Mouse (Mus musculus) megakaryocyte-erythroid progenitor cell, adult 5-6 weeks (primary cell): Measurements from ENCODE around the gene Cbx2. TPM values are rescaled to one million over a fixed set of nuclear protein-coding genes. Genes with fewer than 3 reads are reported as not detected.

Experiments
- ATAC-seq: replicated peaks from 2 replicates; pipeline ENCODE4 v1.8.0; 2016; ENCODE audit warnings: mild to moderate bottlenecking, inconsistent platforms; ENCODE audit not compliant: severe bottlenecking, poor library complexity, low FRiP score, low TSS enrichment
- total RNA-seq, 2 experiments: library from RNA; stranded (forward) in 1 of 2; stranded (reverse) in 1 of 2; fragments of 200-1000, 215-1000 nt in 1 of 2; fragments of >200 nt in 1 of 2; fragmentation: Nextera tagmentation in 1 of 2; gene quantifications; 2 replicates each; pipeline ENCODE4 v1.2.3; 2014 to 2017

The Cbx2 gene
- total RNA-seq, 2 experiments from 2014 or later = 6.2 to 10.4 TPM

DNA sequence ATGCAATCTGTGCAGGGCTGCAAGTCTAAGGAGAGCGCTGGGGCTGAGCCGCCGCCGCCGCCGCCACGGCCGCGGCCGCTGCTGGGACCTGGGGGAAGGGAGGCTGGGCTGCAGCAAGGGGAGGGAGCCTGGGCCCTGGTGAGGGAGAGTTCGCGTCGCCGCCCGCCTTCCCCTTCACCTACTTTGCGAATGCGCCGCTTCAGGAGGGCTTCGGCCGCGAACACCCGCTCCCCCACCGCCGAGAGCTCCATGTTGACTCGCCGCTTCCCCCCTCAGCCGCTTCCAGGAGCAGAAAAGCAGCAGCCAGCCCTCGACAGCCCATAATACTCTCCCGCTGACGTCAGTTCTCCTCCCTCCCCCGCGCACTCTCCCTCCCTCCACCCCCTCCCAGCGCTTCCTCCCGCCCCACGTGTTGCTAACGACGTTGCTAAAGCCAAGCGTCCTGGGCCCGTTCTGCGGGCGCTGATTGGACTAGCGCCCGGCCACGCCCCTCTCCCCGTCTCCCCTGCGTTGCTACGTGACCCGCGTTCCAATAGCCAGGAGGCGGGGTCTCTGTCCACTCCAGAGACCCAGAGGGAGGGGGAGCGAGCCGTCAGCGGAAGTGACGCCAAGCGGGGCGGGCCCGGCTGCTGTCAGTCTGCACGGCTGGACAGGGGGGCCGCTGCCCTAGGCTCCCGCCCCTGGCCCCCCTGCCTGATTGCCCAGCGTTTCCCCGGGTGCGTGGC is 18.0 kb downstream of the Cbx2 start, which contains the start of gene Cbx8:
Gene Cbx8, minus strand, starts transcription at position 370 of the 725 bp plus-strand sequence.
- ATAC-seq = peak; percentile 92

DNA sequence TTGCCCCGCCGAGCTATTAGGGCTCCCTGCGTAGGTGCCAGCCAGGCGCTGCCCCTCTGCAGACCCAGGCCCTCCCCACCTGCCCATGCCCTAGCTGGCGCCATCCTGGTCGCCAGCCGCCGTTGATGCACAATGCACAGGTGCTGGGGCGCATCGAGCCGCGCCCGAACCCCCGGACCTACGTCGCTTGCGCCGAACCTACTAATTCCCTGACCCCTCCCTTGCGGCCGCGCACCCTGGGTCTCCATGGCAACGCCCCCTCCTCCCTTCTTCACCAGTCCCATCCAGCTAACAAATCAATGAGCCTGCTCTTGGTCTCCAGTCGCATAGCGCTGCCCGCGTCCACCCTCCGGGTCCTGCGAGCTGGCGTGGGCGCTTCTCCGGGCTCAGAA is 18.6 kb downstream of the Cbx2 start:
- ATAC-seq = peak; percentile 9; the same call in 1 of the 2 replicates

DNA sequence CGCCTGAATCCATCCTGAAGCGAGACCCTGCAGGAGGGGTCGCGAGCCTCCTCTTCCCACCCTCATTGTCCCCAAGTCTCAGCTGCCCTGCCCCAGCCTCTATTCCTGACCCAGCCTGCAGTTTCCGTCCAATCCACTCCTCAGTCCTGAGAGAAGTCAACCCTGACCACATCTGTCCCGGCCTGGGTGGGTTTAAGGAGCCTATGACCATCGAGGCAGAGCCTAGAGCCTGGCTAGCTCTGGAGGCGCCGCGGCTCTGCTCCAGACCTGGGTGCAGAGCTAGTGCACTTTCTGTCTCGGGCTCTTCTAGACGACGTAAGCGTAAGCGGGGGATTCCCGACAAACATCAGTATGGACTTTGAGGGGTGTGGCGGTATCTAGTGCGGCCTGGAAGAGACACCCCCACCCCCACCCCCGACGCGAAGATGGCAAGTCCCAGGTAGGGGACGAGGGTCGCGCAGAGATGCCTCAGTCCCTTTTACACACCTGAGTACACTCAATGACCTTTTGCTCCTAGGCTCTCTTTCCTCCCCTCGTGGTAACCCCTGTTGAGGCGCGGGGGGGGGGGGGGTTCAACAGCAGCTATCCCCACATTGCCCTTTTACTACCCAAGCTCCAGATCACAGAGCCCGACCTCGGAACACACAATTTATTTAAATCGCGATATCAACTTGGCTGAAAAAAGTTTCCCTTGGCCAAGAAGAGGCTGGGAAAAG is 19.1 kb downstream of the Cbx2 start:
- no peak for ATAC-seq

DNA sequence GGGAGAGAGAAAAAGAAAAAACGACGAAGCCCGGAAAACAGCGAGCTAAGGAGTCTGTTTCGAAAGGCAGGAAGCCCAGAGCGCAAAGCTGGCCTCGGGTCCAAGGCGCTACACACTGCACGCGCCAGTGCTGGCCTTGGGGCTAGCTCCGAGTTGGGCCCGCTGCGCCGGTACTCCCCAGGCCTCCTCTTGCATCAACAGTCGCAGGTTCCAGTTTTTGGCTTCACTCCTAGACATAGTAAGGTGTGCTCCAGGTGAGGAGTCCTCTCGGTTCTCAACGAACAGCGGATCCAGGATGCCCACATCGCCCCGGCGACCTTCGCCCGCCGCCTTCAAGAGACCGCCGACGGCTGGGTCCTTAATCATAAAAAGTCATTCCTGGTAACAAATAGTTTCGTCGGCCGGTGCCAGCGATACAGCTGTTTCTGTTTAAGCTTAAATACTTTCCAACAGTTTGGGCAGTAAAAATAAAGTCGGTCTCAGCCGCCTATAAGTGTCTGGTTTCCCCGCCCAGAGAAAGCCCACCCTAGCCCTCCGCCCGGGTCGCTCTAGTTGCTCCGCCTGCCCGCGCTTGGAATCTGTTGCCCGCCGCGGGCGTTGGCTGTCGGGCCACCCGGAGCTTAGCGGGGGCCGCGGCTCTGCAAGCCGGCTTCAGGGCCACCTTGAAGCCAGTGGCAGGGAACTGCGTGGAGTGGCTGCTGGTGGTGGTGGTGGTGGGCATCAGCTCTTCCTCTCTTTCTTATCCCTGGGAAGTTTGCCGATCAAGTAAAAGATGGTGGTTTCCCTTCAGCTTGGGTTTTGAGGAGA is 19.9 kb downstream of the Cbx2 start:
- no peak for ATAC-seq

GRCm38 (mm10) chr11:119043273-119043540 is 20.4 kb downstream of the Cbx2 start:
- no peak for ATAC-seq

DNA sequence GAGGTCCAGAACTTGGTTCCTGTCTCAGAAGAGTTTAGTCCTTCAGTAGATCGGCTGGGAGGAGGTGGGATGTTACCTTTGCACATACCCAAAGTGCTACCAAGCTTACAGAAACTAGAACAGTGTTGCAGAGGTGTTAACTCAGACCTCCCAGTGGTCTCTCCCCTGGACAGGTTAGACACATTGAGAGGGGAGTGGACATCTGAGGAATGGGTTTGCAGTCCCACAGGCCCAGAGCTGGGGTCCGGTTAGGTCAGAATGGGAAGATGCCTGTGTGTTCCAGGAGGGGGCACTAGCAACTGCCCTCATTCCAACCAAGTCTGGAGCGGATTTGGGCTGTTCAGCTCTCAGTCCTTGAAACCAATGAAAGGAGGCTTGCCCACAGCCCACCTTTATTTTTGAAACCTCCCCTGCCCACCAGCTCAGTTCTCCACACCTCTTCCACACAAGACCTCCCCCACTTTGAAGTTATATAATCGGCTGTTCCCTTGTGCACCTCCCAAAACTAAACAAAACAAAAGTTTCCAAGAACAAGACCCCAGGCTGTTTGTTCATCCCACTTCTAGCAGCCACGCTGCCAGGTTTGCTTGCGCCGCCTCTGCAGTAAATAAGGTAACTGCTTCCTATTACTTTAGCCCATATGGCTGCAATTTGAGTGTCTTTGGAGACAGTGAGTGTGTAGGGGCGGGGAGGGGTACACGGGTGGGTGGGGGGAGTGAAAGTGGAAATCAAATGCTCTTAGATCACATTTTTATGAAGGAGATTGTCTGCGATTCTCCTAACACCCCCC is 21.2 kb downstream of the Cbx2 start:
- ATAC-seq = no peak

DNA sequence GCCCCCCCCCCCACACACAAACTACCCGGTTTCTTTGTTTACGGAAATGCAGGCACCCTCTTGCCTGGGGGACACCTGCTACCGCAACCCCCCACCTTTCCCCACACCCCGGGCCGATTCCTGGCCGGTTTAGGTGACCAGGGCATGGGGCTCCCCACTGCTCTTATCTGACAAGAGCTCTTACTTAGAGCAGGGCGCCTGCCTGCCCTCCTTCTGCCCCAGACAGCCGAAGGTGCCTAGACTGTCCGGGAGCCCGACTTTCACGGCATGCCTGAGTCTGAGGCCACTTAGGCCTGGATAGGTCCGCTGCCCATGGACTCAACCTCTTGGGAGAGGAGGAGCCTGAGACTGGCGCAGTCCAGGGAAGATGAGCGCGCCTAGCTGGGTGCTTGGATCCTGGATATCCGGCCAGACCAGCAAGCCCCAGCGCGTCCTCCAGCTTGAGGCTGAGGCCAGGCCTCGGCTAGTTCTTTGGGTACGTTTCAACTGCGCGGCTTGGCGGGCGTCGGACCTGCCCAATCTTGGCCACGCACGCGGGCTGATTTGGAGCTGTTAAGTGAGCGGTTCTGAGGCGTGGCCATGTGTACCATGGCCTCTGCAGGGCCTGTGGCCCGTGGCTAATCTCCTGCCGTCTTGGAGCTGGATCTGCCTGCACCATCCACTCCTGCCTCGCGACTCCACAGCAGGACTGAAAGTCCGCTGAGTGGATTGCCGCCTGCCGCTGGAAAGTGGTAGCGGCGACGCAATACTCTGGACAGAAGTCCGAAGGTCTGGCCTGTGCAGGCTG is 22.0 kb downstream of the Cbx2 start:
- no peak for ATAC-seq

- no peak for ATAC-seq
Measured at GRCm38 (mm10) chr11:119046601-119047245, 24.0 kb downstream of the Cbx2 start.

GRCm38 (mm10) chr11:119047261-119048132 is 24.7 kb downstream of the Cbx2 start:
- no peak for ATAC-seq

DNA sequence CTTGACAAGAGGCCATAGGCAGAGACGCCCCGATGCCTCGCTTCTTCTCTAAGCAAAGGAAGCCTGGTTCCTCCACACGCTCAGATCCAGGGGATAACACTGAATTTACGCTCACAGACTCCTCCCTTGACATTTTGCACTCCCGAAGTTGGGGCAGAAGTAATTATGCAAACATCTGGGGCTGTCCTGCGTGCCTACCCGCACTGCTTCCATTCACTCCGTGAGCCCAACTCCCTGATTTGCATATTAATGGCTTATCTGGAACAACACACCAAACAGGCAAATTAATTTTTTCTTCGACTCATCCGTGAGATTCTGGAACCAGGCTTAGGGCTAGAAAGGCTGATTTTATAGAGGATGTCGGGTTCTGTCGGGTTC is 25.4 kb downstream of the Cbx2 start:
- ATAC-seq = 0 out of 2 replicates have a peak, but pooled peaks have one; percentile 23

GRCm38 (mm10) chr11:119050361-119050760 is 27.6 kb downstream of the Cbx2 start:
- no peak for ATAC-seq

- no peak for ATAC-seq
Measured at GRCm38 (mm10) chr11:119051426-119051825, 28.7 kb downstream of the Cbx2 start.

DNA sequence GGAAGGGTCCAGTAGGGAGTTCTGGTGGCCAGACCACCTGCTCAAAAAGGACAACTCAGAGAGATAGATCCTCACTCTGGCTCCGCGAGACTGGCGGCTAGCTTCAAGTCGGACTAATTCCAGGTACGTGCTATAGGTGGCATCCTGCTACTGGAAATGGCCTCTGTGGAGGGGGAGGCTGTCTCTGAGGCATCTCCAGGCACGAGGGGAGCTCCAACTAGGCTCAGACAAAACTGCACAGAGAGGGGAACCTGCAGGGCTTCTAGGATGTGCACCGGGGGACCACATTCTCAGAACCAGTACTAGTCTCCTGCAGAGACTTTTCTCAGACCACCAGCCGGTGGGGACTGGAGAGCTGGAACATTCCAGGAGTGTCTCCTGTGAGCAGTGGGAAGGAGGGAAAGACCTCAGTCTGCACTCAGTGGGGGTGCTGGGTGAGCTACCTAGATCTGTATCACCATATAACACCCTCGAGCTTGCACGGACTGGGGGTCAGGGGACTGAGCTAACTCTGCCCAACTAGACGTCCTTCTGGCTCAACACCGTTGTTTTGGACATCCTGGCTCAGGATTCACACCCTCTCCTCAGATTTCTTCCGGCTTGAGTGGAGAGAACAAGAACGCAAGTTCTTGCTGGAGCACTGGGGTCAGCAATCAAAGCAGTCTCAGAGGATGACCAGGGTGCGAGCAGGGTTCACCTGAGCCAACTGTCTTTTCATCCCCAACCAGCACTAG is 29.3 kb downstream of the Cbx2 start:
- ATAC-seq = no peak

GRCm38 (mm10) chr11:119052661-119053256 is 30.0 kb downstream of the Cbx2 start:
- no peak for ATAC-seq

DNA sequence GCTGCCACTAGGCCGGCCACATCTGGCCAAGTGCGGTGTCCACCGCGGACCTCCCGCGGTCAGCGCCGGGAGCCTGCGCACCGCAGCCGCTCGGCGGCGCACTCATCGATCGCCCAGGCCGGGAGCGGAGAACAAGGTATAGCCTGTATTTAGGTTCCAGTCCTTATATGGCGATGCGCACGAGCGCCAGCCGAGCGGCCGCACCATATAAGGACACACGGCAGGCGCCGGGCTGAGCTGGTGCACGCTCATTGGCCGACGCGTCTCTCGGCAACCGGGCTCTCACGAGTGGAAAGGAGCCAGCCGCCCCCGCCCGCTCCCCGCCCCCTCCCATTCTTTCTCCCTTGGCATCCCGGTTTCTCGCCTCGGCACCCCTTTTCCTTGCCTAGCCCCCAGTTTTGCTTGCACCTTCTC is 30.5 kb downstream of the Cbx2 start:
- ATAC-seq = peak; percentile 90

- no peak for ATAC-seq
Measured at GRCm38 (mm10) chr11:119053738-119054350, 31.1 kb downstream of the Cbx2 start.
